Mouse (Mus musculus): ENCODE data around the gene Cdc42ep2.

The Cdc42ep2 gene

DNA sequence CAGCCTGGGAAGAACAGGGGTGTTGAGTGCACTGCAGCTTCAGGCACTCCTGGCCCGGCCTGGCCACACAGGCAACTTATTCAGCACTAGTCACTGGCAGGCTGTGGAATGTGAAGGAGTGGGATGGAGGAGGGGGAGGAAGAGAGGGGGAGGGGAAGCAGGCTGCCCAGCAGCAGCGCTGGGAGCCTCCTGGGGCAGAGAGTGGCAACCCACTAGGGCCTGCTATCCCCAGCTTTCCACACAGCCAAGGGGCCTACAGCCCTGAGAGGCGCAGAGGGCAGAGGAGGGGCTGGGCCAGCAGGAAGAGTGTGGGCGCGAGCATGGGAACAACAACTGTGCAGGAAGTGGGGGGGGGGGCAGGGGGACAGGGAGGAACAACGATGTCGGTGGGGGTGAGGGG lies 53.3 kb downstream of the Cdc42ep2 start:
- H3K4me3 ChIP-seq (replicated peaks; ENCODE audit: low read length): peak overlapping the region; percentile 20; the same call in 1 of the 2 replicates
- no peaks in the 10 kb centered on the region for H3K9me3 ChIP-seq (ENCODE audit: low read length)
- no peaks in the 10 kb centered on the region for H3K27me3 ChIP-seq (ENCODE audit: insufficient read depth, low read length)
- TF ChIP-seq NANOG (IDR thresholded peaks at IDR 0.05; ENCODE audit: borderline replicate concordance, low read length) (no peak), CTCF (conservative IDR thresholded peaks at IDR 0.05; ENCODE audit: low read length) (no peak), POU5F1 (IDR thresholded peaks at IDR 0.05; ENCODE audit: borderline replicate concordance, low read length) (no peak)
- peaks cover 70% of the 10 kb centered on the region for H3K36me3 ChIP-seq (ENCODE audit: insufficient read depth, low read length)
- H3K4me1 ChIP-seq (replicated peaks; ENCODE audit: low read depth, low read length): peaks cover 55% of the 10 kb centered on the region

DNA sequence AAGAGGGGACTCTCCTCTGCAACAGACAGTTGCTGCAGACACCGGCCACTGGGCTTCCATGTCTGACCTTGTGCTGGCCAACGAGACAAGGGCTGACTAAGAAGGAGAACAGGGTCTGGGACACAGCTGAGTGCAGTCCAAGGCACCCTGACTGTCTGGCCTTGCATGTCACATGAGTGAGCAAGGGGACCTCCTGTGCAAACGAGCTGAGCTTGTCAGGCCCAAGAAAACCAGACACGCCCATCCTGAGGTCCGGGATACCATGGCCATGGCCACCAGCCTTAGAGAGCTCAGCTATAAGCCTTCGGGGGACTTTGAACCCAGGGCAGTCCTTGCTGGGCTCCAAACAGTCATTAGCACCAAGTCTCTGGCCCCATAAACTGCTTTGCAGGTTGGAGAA lies 56.5 kb downstream of the Cdc42ep2 start:
- no peak overlapping the region for H3K4me3 ChIP-seq (replicated peaks; ENCODE audit: low read length)
- no peaks in the 10 kb centered on the region for H3K27me3 ChIP-seq (ENCODE audit: insufficient read depth, low read length)

More for the DNA sequence above, 56.5 kb downstream of the Cdc42ep2 start:
- Histone ChIP-seq H3K4me1 (replicated peaks; ENCODE audit: low read depth, low read length) (peaks cover 40% of the 10 kb centered on the region), H3K9me3 (ENCODE audit: low read length) (no peaks in the 10 kb centered on the region), H3K36me3 (ENCODE audit: insufficient read depth, low read length) (peaks cover 93% of the 10 kb centered on the region)
- TF ChIP-seq POU5F1 (IDR thresholded peaks at IDR 0.05; ENCODE audit: borderline replicate concordance, low read length) (no peak), CTCF (conservative IDR thresholded peaks at IDR 0.05; ENCODE audit: low read length) (no peak), NANOG (IDR thresholded peaks at IDR 0.05; ENCODE audit: borderline replicate concordance, low read length) (no peak)
